Mouse (Mus musculus) liver, postnatal 0 days (tissue): ENCODE measurements around the gene Nkpd1. TPM values are rescaled to one million over a fixed set of nuclear protein-coding genes. Genes with fewer than 3 reads are reported as not detected.

Experiments
- ATAC-seq: fragments of 200-750 bp; cut with Nextera tagmentation; 2 replicates; pipeline ENCODE4 v1.8.0; 2017; ENCODE audit warnings: mild to moderate bottlenecking, moderate library complexity
- DNase-seq: peaks from one replicate; pipeline ENCODE4 v3.0.0-alpha.2; 2016
- H3K27ac ChIP-seq: fragments of 300-500 bp; sonication (generic); 2 replicates; pipeline ENCODE4 v1.5.1; 2014; ENCODE audit warnings: antibody characterized with exemption, moderate library complexity, mild to moderate bottlenecking, low read depth
- H3K27me3 ChIP-seq: fragments of 300-500 bp; sonication (generic); 2 replicates; pipeline ENCODE4 v1.6.1; 2014; ENCODE audit warnings: low read length, control low read depth, mixed read lengths; ENCODE audit not compliant: insufficient read depth
- H3K36me3 ChIP-seq: fragments of 300-500 bp; sonication (generic); replicated peaks from 2 replicates; pipeline ENCODE4 v1.6.1; 2014; ENCODE audit warnings: mild to moderate bottlenecking, control low read depth, low read length, moderate library complexity, mixed read lengths; ENCODE audit not compliant: insufficient read depth
- H3K4me1 ChIP-seq: fragments of 300-500 bp; sonication (generic); 2 replicates; pipeline ENCODE4 v1.6.1; 2014; ENCODE audit warnings: antibody characterized with exemption, mild to moderate bottlenecking, control low read depth; ENCODE audit not compliant: insufficient read depth
- H3K4me2 ChIP-seq: fragments of 300-500 bp; sonication (generic); 2 replicates; pipeline ENCODE4 v1.6.1; 2014; ENCODE audit warnings: low read depth, mild to moderate bottlenecking, low read length, moderate library complexity, mixed read lengths
- H3K4me3 ChIP-seq: fragments of 300-500 bp; sonication (generic); 2 replicates; pipeline ENCODE4 v1.5.1; 2014; ENCODE audit warnings: low read depth, low read length
- H3K9ac ChIP-seq: fragments of 300-500 bp; sonication (generic); replicated peaks from 2 replicates; pipeline ENCODE4 v1.6.1; 2014; ENCODE audit warnings: mild to moderate bottlenecking, moderate library complexity
- H3K9me3 ChIP-seq: fragments of 300-500 bp; sonication (generic); 2 replicates; pipeline ENCODE4 v1.6.1; 2016; ENCODE audit warnings: mild to moderate bottlenecking, control low read depth, low read length, mixed read lengths
- CTCF ChIP-seq: sonication (generic); IDR thresholded peaks from 2 replicates; pipeline ENCODE4 v1.5.1; 2016; ENCODE audit warnings: antibody characterized with exemption, low read depth
- EP300 ChIP-seq: IDR thresholded peaks from 2 replicates; pipeline ENCODE4 v1.6.1; 2016; ENCODE audit warnings: antibody characterized with exemption, low read depth, mild to moderate bottlenecking
- WGBS: fragments of 180-500 bp; shearing (Covaris S2); extraction: QIAGEN DNeasy Blood & Tissue Kit; methylation state at CpG from one replicate; pipeline ENCODE4 v1.1.7; 2014; ENCODE audit not compliant: insufficient replicate concordance; 5-methylcytosine and 5-hydroxymethylcytosine counted together
- polyA plus RNA-seq: library from polyadenylated mRNA; unstranded; fragments of >200 nt; fragmentation: Nextera tagmentation; extraction: Ambion mirVana; gene quantifications from 2 replicates; pipeline ENCODE4 v1.2.1, GENCODE M21; 2015

Gene Nkpd1
- not detected in 2 replicates for polyA plus RNA-seq

- ATAC-seq (no peak), DNase-seq (no peak)
- 7% methylated on average over 21 of the region's 29 CpGs for WGBS
- H3K9ac ChIP-seq, result no peak within 1 kb of the TSS; the same call in 1 of the 2 replicates
- peaks cover 60% of the 10 kb centered on the region for H3K27me3 ChIP-seq
- no peak within 1 kb of the TSS for H3K4me3 ChIP-seq
- no peaks in the 10 kb centered on the region for H3K9me3 ChIP-seq
- no peak within 1 kb of the TSS for H3K27ac ChIP-seq
- H3K4me2 ChIP-seq, result peak within 1 kb of the TSS; percentile 32; the same call in 1 of the 2 replicates
- peaks cover 4% of the 10 kb centered on the region for H3K4me1 ChIP-seq
- TF ChIP-seq CTCF (peak; percentile 47), EP300 (no peak)
- H3K36me3 ChIP-seq, result no peaks in the 10 kb centered on the region
These were observed at the start of gene Nkpd1 for GRCm38 (mm10) chr7:19517652-19518365. TSS of gene Nkpd1 (plus strand) at chr7:19517838.

GRCm38 (mm10) chr7:19468279-19468678 is 49.4 kb upstream of the Nkpd1 start:
- Histone ChIP-seq H3K4me1 (peaks cover 16% of the 10 kb centered on the region), H3K27ac (no peak overlapping the region), H3K9me3 (no peaks in the 10 kb centered on the region), H3K27me3 (peaks cover 19% of the 10 kb centered on the region), H3K36me3 (no peaks in the 10 kb centered on the region), H3K4me3 (no peak overlapping the region), H3K9ac (no peak overlapping the region), H3K4me2 (no peak overlapping the region)
- ATAC-seq, result no peak
- TF ChIP-seq EP300, result no peak
- no peak for TF ChIP-seq CTCF
- DNase-seq, result no peak
- WGBS, result 40% methylated on average over 12 of the region's 12 CpGs

GRCm38 (mm10) chr7:19469404-19469803 is 48.2 kb upstream of the Nkpd1 start:
- H3K4me1 ChIP-seq, result peaks cover 16% of the 10 kb centered on the region
- no peak overlapping the region for H3K4me2 ChIP-seq
- TF ChIP-seq CTCF (no peak), EP300 (no peak)
- no peaks in the 10 kb centered on the region for H3K36me3 ChIP-seq
- 67% methylated on average over 23 of the region's 23 CpGs for WGBS
- DNase-seq (no peak), ATAC-seq (no peak)
- H3K9me3 ChIP-seq, result no peaks in the 10 kb centered on the region
- H3K9ac ChIP-seq, result no peak overlapping the region
- no peak overlapping the region for H3K27ac ChIP-seq
- H3K27me3 ChIP-seq, result peaks cover 27% of the 10 kb centered on the region
- H3K4me3 ChIP-seq, result no peak overlapping the region

- DNase-seq, result no peak
- no peaks in the 10 kb centered on the region for H3K36me3 ChIP-seq
- H3K9ac ChIP-seq, result no peak overlapping the region
- no peaks in the 10 kb centered on the region for H3K9me3 ChIP-seq
- ATAC-seq, result no peak
- no peak overlapping the region for H3K4me3 ChIP-seq
- H3K27ac ChIP-seq, result no peak overlapping the region
- TF ChIP-seq EP300, result no peak
- TF ChIP-seq CTCF, result no peak
- peaks cover 36% of the 10 kb centered on the region for H3K27me3 ChIP-seq
- H3K4me2 ChIP-seq, result no peak overlapping the region
- peaks cover 16% of the 10 kb centered on the region for H3K4me1 ChIP-seq
- 44% methylated on average over 14 of the region's 14 CpGs for WGBS
These were observed 47.3 kb upstream of the Nkpd1 start for GRCm38 (mm10) chr7:19470308-19470707.

- peak overlapping the region; percentile 77 for H3K4me2 ChIP-seq
- peak; percentile 47 for DNase-seq
- peaks cover 36% of the 10 kb centered on the region for H3K27me3 ChIP-seq
- no peaks in the 10 kb centered on the region for H3K36me3 ChIP-seq
- H3K9ac ChIP-seq, result no peak overlapping the region
- H3K9me3 ChIP-seq, result no peaks in the 10 kb centered on the region
- peak; percentile 47 for ATAC-seq
- H3K4me1 ChIP-seq, result peaks cover 16% of the 10 kb centered on the region
- TF ChIP-seq CTCF (no peak), EP300 (no peak)
- H3K27ac ChIP-seq, result peak overlapping the region; percentile 80
- H3K4me3 ChIP-seq, result no peak overlapping the region
- WGBS, result 2% methylated on average over 4 of the region's 4 CpGs
These were observed 45.2 kb upstream of the Nkpd1 start for GRCm38 (mm10) chr7:19472403-19472802.

- peak overlapping the region; percentile 44; the same call in 1 of the 2 replicates for H3K9ac ChIP-seq
- WGBS, result under 1% methylated on average over 40 of the region's 89 CpGs
These were observed 43.7 kb upstream of the Nkpd1 start for GRCm38 (mm10) chr7:19473875-19474443.

More at GRCm38 (mm10) chr7:19473875-19474443, 43.7 kb upstream of the Nkpd1 start:
- TF ChIP-seq EP300, result no peak
- peak; percentile 67 for ATAC-seq
- Histone ChIP-seq H3K4me2 (peak overlapping the region; percentile 77), H3K4me3 (peak overlapping the region; percentile 49), H3K27me3 (peaks cover 34% of the 10 kb centered on the region), H3K4me1 (peaks cover 14% of the 10 kb centered on the region), H3K9me3 (no peaks in the 10 kb centered on the region), H3K36me3 (no peaks in the 10 kb centered on the region), H3K27ac (peak overlapping the region; percentile 80)
- DNase-seq, result peak; percentile 77
